Mouse (Mus musculus): ENCODE results near the gene Haao.

The Haao gene

GRCm38 (mm10) chr17:83847815-83848214, at the start of gene Haao:
Gene Haao, minus strand, starts transcription at chr17:83847963.
- DNase-seq (ENCODE audit: low read depth, low spot score) = no peak

DNA sequence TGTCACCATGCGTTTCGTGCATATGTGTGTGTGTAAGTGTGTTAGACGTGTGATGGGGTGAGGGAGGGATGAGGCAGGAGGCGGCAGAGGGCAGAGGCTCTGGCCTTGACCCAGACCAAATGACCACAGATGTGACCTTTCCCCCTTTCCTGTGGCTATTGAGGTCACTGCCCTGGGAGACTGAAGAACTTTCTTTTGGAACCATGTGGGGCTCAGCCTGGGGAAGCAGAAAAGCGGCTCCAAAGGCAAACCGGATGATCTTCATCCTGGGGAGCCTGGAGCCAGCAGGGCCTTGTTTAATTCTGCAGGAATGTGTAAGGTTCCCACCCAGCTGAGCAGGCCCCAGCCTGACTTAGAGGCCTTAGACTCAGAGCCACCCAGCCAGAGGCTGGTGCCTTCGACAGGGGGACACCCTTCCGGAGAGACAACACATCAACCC, 49.6 kb upstream of the Haao start:
- no peak for DNase-seq (ENCODE audit: low read depth, low spot score)

DNA sequence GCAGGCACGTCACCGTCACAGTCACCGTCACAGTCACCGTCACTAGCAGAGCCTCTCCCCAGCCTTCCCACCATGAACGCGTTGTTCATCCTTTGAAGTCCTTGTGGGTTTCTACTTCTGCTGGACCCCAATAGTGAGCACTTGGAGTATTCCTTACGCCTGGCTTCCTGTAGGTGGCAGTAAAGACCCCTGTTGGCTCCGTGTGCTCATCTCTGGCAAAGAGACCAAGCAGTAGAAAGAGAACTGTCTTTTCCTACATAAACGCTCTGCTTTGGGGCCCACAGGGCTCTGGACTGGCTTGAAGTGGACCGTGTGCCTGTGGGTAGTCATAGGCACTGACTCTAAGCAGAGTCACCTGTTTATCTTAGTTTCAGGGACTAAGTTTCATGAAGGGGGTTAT, 49.0 kb upstream of the Haao start:
- DNase-seq (ENCODE audit: low read depth, low spot score) = no peak

DNA sequence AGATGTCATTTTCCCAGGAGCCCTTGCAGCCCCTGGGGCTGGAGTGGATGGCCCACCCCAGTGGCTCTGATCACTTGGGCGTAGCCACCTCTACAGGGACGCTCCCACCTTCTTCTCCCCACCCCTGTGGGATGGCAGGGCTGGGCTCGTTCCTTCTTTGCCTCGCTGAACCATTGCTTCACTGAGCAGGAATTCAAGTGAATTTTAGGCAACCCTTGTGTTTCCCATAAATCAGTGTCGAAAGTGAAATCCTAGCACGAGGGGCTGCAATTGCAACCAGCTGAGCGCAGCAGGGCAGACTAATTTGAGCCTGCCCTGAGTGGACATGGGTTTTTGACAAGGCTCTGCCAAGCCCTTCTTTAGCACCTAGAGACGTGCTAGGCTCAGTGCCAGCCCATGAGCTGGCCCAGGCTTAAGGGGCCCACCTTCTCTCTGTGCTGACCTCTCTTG, 47.6 kb upstream of the Haao start:
- DNase-seq (ENCODE audit: low read depth, low spot score) = no peak

DNA sequence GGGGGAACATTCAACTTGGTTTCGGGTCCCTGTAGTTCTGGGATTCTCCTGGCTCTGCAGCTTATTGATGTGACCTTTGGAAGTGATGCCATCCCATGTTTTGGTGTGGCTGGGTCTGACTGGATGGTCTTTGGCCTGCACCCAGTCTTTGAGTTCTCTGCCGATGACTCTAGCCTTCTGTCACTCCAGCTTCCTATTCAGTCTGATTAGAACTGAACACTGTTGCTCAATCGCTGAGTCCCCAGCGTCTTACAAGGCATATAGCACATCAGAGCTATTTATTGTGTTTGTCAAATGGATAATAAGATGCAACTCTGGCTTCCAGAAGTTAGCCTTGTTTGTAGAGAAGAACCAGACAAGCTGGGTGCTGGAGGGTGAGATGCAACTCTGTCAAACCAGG, 45.4 kb upstream of the Haao start:
- DNase-seq (ENCODE audit: low read depth, low spot score) = no peak

DNA sequence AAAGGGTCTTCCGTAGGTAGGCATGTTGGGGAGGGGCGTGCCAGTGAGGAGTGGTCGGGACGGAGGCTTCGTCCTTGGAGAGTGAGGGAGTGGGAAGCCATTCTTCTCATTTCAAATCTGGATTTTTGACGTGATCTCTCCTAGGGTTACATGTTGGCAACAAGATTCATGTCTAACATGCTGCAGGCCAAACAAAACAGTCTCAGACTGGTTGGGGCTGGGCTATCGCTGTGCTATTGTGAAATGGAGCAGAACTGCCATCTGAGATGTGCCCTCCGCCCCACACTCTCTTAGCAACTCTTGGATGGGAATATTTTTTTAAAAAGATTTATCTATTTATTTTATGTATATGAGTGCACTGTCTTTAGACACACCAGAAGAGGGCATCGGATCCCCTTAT, 44.1 kb upstream of the Haao start:
- DNase-seq (ENCODE audit: low read depth, low spot score) = no peak

GRCm38 (mm10) chr17:83890373-83890696, 42.6 kb upstream of the Haao start:
- no peak for DNase-seq (ENCODE audit: low read depth, low spot score)

- DNase-seq (ENCODE audit: low read depth, low spot score) = no peak
Observed at GRCm38 (mm10) chr17:83889691-83890372, 42.1 kb upstream of the Haao start.

- DNase-seq (ENCODE audit: low read depth, low spot score) = no peak
Observed at GRCm38 (mm10) chr17:83889329-83889690, 41.5 kb upstream of the Haao start.

GRCm38 (mm10) chr17:83887241-83887640, 39.5 kb upstream of the Haao start:
- no peak for DNase-seq (ENCODE audit: low read depth, low spot score)

GRCm38 (mm10) chr17:83886395-83886794, 38.6 kb upstream of the Haao start:
- DNase-seq (ENCODE audit: low read depth, low spot score) = no peak

- DNase-seq (ENCODE audit: low read depth, low spot score) = no peak
Observed at GRCm38 (mm10) chr17:83885750-83886149, 38.0 kb upstream of the Haao start.

GRCm38 (mm10) chr17:83885021-83885582, 37.3 kb upstream of the Haao start:
- no peak for DNase-seq (ENCODE audit: low read depth, low spot score)

- no peak for DNase-seq (ENCODE audit: low read depth, low spot score)
Observed at GRCm38 (mm10) chr17:83882788-83883187, 35.0 kb upstream of the Haao start.

DNA sequence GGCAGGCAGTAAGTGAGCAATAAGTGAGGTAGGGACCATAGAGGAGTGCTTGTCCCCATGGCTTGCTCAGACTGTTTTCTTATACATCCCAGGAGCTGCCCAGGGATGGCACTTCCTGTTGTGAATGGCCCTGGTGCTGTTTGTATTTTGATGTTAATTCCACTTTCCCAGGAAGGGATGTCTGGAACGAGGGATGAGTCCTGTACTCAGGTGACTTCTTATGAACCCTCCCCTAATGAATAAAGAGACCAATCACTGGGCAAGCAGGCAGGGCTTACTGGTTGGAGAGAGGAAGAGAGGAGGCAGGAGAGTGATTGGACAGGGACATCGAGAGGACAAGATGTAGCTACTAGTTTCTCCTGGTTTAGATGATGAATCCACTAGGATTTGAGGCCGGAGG, 33.3 kb upstream of the Haao start:
- no peak for DNase-seq (ENCODE audit: low read depth, low spot score)

GRCm38 (mm10) chr17:83880174-83880710, 32.5 kb upstream of the Haao start:
- no peak for DNase-seq (ENCODE audit: low read depth, low spot score)

GRCm38 (mm10) chr17:83879631-83880030, 31.9 kb upstream of the Haao start:
- no peak for DNase-seq (ENCODE audit: low read depth, low spot score)

DNA sequence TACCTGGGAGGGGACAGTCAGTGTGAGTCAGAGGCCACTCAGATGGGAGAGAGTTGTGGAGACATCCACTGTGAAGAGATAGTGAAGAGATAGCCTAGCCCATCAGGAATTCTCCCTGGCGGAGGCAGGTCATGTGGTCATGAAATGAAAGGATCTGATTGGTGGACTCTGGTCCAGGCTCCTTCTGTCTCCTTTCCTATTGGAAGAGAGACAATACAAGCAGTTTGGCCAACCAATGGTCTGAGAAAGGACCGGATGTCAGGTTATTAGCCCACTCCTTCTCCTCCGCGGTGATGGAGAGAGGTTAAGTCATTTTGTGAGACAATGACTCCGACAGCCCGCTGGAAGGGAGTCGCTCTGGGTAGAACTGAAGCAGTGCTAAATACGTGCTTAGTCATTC, 26.8 kb upstream of the Haao start:
- no peak for DNase-seq (ENCODE audit: low read depth, low spot score)

DNA sequence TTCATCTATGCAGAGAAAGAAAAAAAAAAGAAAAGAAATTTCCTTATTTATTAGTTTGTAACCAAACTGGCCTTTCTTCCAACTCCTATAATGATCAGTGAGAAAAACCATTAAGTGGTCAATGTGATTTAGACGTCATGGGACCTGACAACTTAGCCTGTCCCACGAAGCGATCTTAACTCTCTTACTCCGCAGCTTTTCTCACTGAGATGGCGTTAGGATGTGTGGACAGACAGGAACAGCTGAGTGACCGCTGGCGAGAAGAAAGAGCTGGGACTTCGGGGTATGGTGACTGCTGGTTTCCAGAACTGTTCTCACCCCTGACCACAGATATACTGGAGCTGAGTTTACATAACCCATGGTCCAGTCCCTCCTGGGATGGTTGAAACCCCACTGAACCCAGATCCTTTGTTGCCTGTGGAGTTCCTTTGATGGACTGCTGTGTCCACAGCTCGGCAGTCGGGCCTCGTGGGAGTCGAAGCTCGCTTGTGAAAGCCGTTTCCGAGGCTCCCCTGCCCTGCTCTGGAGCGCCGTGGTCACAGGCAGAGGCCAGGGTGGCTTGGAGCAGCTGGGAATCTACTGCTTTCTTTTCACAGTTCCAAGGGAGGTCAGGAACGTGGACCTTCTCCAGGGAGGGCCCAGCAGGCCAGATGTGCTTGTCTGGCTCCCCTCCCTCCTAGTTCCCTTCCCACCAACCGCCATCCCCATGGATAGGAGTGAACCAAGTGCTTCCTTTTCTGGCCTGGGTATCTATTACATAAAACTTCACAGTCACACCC, 25.8 kb upstream of the Haao start:
- DNase-seq (ENCODE audit: low read depth, low spot score) = no peak

- DNase-seq (ENCODE audit: low read depth, low spot score) = peak; percentile 47
Observed at GRCm38 (mm10) chr17:83872806-83873348, 25.1 kb upstream of the Haao start.

- no peak for DNase-seq (ENCODE audit: low read depth, low spot score)
Observed at GRCm38 (mm10) chr17:83871354-83871753, 23.6 kb upstream of the Haao start.

DNA sequence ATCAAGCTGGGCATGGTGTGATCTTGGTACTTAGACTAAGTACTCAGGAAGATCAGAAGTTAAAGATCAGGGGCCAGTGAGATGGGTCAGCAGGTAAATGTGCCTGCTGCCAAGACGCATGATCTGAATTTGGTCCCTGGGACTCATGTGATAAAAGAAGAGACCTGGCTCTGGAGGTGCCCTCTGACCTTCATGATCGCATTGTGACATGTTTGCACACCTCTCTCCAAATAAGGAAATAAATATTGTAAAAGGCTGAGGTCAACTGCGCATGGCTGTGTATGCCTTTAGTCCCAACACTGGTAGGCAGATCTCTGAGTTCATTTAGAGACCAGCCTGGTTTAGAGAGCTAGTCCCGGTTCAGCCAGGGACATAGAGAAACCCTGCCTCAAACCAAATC, 22.6 kb upstream of the Haao start:
- DNase-seq (ENCODE audit: low read depth, low spot score) = no peak
